Mouse (Mus musculus) forebrain, postnatal 0 days (tissue): Measurements from ENCODE around the gene Cabin1. TPM values are rescaled to one million over a fixed set of nuclear protein-coding genes. Genes with fewer than 3 reads are reported as not detected.

Experiments
- ATAC-seq: fragments of 200-750 bp; cut with Nextera tagmentation; 2 replicates; pipeline ENCODE4 v1.8.0; 2017; ENCODE audit warnings: mild to moderate bottlenecking, moderate library complexity
- DNase-seq: peaks from one replicate; pipeline ENCODE4 v3.0.0-alpha.2; 2015
- H3K27ac ChIP-seq: fragments of 300-500 bp; sonication (generic); 2 replicates; pipeline ENCODE4 v1.5.1; 2014; ENCODE audit warnings: low read depth, mild to moderate bottlenecking, antibody characterized with exemption, low read length, moderate library complexity, mixed read lengths
- H3K27me3 ChIP-seq: fragments of 300-500 bp; sonication (generic); 2 replicates; pipeline ENCODE4 v1.6.1; 2014; ENCODE audit warnings: mild to moderate bottlenecking, low read length, mixed read lengths; ENCODE audit not compliant: insufficient read depth
- H3K36me3 ChIP-seq: fragments of 300-500 bp; sonication (generic); 2 replicates; pipeline ENCODE4 v1.6.1; 2014; ENCODE audit warnings: mild to moderate bottlenecking, moderate library complexity; ENCODE audit not compliant: insufficient read depth
- H3K4me1 ChIP-seq: fragments of 300-500 bp; sonication (generic); 2 replicates; pipeline ENCODE4 v1.6.1; 2014; ENCODE audit warnings: antibody characterized with exemption; ENCODE audit not compliant: insufficient read depth
- H3K4me2 ChIP-seq: fragments of 300-500 bp; sonication (generic); 2 replicates; pipeline ENCODE4 v1.6.1; 2014; ENCODE audit warnings: low read depth, mild to moderate bottlenecking, moderate library complexity
- H3K4me3 ChIP-seq: fragments of 300-500 bp; sonication (generic); 2 replicates; pipeline ENCODE4 v1.5.1; 2014; ENCODE audit warnings: low read depth, low read length, mixed read lengths
- H3K9ac ChIP-seq: fragments of 300-500 bp; sonication (generic); 2 replicates; pipeline ENCODE4 v1.6.1; 2014; ENCODE audit warnings: mild to moderate bottlenecking
- H3K9me3 ChIP-seq: fragments of 300-500 bp; sonication (generic); 2 replicates; pipeline ENCODE4 v1.6.1; 2016; ENCODE audit warnings: low read length
- CTCF ChIP-seq: sonication (generic); IDR thresholded peaks from 2 replicates; pipeline ENCODE4 v1.5.1; 2016; ENCODE audit warnings: antibody characterized with exemption, control low read depth, low read depth
- WGBS: fragments of 180-500 bp; shearing (Covaris S2); extraction: QIAGEN DNeasy Blood & Tissue Kit; methylation state at CpG from one replicate; pipeline ENCODE4 v1.1.7; 2014; 5-methylcytosine and 5-hydroxymethylcytosine counted together
- polyA plus RNA-seq: library from polyadenylated mRNA; unstranded; fragments of >200 nt; fragmentation: Nextera tagmentation; extraction: Ambion mirVana; gene quantifications from 2 replicates; pipeline ENCODE4 v1.2.1, GENCODE M21; 2015
- total RNA-seq: library from RNA; depleted of rRNA; stranded (reverse); fragments of >200 nt; gene quantifications from 2 replicates; pipeline ENCODE4 v1.2.3, GENCODE M21; 2014

Cabin1 gene
- total and polyA plus RNA-seq, 2 experiments from 2014 or later: 28.0 to 85.5 TPM

DNA sequence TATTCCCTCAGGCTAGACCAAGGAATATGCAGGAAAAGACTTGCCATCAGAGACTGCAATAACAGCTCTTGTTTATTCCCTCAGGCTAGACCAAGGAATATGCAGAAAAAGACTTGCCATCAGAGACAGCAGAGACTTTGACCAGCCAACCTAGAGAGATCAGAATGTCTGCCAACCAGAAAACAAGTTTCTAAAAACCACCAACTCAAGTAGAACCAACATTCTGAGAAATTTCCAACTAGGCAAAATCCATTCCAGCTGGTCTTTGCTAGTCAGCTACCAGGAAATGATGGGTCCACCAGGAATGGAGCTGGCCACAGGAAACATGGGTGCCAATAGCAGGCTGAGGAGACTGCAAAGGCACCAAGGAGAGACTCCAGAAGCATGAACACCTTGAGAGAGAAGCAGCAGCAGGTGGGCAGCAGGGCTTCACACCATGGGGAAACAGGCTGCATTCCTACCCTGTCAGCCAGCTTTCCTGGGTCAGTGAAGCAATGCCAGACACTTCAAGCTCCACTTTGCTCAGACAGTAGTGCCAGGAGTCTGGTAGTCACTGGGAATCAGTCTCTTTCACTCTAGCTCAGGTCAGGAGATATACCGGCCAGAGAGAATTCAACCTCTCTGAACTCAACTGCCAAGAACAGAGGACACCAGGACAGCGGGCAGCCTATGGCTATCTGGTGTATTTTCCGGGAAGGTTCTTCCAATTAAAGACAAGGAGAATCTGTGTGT is 56.1 kb downstream of the Cabin1 start:
- 80% methylated on average over 3 of the region's 3 CpGs for WGBS
- H3K36me3 ChIP-seq: peaks cover 47% of the 10 kb centered on the region
- H3K4me1 ChIP-seq: peaks cover 17% of the 10 kb centered on the region
- H3K9ac ChIP-seq: no peak overlapping the region
- no peak for TF ChIP-seq CTCF
- no peak overlapping the region for H3K4me3 ChIP-seq
- DNase-seq: no peak
- H3K9me3 ChIP-seq: no peaks in the 10 kb centered on the region
- ATAC-seq: no peak
- H3K27me3 ChIP-seq: no peaks in the 10 kb centered on the region
- H3K27ac ChIP-seq: no peak overlapping the region
- H3K4me2 ChIP-seq: no peak overlapping the region

DNA sequence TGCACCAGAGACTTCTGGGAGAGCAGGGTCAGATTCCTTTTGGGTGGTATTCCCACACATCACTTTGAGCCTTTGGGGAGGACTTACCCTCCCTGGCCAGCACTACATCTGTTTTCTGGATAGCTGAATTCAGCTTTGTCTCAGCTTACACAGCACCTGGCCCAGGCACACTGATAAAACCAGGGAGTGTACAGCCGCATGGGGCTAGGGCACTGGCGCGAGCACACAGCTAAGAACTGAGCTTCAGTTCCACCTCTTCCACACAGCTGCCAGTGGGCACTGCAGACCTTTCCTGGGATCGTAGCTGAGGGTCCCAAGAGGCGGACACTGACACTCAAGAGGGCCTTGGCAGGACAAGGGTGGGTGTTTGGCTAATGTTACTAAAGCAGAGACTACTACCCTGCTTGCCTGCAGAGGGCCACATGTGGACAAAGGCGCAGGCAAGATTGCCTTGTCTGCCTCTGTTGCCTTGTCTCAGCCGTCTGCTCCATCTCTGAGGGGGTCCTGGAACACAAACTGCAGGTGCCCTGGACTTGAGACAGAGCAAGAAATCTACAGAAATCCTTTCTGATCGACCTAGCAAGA is 57.4 kb downstream of the Cabin1 start:
- Histone ChIP-seq H3K36me3 (peaks cover 34% of the 10 kb centered on the region), H3K4me1 (peaks cover 17% of the 10 kb centered on the region), H3K4me3 (no peak overlapping the region), H3K9ac (no peak overlapping the region), H3K27me3 (no peaks in the 10 kb centered on the region), H3K27ac (no peak overlapping the region), H3K9me3 (no peaks in the 10 kb centered on the region), H3K4me2 (no peak overlapping the region)
- WGBS: 81% methylated on average over 8 of the region's 8 CpGs
- no peak for TF ChIP-seq CTCF
- DNase-seq (no peak), ATAC-seq (no peak)

DNA sequence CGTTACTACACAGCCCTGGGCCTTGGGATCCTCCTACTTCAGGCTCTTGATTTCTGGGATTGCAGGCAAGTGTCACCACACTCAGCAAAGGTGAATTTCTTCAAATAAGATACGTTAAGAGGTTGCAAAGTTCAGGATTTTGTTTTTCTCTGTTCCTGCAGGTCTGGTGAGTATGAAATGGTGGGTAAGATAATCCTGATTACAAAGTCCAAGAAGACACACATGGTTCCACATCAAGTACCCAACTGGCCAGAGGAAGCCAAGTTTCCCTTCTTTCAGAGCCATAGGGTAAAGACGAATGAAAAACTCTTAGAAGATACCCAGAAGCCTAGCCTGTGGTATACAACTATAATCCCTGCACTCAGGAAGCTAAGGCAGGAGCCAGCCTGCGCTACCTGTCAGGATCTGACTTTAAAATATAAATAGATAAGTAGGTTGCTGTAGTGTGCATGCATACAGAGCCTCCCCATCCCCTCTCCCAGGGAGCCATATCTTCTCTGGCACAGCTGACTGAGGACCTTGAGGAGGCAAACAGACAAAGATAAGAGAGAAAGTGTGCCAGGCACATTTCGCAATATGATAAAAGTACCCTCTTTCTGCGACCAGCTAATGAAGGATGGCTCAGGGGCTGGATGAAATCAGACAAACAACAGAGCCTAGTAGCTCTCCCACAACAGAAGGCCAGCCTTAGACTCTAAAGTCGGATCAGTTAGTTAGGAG is 58.3 kb downstream of the Cabin1 start:
- no peaks in the 10 kb centered on the region for H3K27me3 ChIP-seq
- 82% methylated on average over 7 of the region's 7 CpGs for WGBS
- H3K4me2 ChIP-seq: no peak overlapping the region
- H3K4me1 ChIP-seq: peaks cover 17% of the 10 kb centered on the region
- no peak for DNase-seq
- no peak overlapping the region for H3K27ac ChIP-seq
- no peak overlapping the region for H3K9ac ChIP-seq
- no peak for ATAC-seq
- TF ChIP-seq CTCF: no peak
- no peaks in the 10 kb centered on the region for H3K9me3 ChIP-seq
- H3K4me3 ChIP-seq: no peak overlapping the region
- peaks cover 25% of the 10 kb centered on the region for H3K36me3 ChIP-seq

DNA sequence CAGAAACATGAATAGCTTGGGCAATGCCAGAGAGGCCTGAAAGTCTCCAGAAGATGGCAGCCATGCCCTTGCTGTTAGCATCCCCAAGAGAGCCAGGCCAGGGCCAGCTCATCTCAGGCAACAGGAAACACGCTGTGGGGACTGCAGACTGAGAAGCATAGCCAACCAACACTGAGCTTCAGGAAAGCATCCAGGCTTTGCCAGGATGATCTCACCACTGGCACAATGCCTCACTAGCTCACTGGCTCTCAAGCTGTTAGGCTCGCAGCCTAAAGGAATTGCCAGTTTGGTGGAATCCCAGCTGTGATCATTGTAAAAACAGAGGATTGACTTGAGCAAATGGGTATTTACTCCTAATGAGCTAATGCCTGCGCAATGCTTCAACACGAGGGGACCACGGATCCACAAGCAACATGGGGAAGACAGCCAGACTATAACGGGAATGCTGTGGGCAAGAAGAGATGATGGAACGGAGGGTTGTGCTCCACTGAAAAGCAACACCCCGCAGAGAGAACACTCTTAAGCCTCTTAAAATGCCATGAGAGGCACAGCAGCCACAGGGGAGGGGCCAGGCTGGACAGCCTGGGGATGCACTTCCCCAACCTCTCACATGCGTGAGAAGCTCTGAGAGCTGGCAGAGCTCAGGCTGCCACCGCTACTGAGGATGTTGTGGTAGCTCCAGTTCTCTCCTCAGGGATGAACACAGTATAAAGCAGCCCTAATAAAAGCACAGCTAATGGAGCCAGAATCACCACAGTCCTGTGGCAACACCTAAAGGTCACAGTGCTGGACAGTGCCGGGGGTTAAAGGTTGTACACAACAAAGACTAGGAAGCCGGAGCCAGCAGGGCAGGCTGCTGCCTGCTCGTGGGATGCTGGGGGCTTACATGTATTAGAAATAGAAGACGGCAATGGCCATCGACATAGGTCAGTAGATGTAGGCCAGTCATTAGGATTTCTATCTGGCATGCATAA is 59.6 kb downstream of the Cabin1 start:
- 23% methylated on average over 15 of the region's 15 CpGs for WGBS
- peak; percentile 46 for TF ChIP-seq CTCF
- H3K27ac ChIP-seq: peak overlapping the region; percentile 79
- H3K4me1 ChIP-seq: peaks cover 17% of the 10 kb centered on the region
- H3K9ac ChIP-seq: no peak overlapping the region
- ATAC-seq: peak; percentile 92
- H3K36me3 ChIP-seq: peaks cover 24% of the 10 kb centered on the region
- DNase-seq: peak; percentile 97
- H3K27me3 ChIP-seq: no peaks in the 10 kb centered on the region
- H3K9me3 ChIP-seq: no peaks in the 10 kb centered on the region
- peak overlapping the region; percentile 27 for H3K4me2 ChIP-seq
- no peak overlapping the region for H3K4me3 ChIP-seq

DNA sequence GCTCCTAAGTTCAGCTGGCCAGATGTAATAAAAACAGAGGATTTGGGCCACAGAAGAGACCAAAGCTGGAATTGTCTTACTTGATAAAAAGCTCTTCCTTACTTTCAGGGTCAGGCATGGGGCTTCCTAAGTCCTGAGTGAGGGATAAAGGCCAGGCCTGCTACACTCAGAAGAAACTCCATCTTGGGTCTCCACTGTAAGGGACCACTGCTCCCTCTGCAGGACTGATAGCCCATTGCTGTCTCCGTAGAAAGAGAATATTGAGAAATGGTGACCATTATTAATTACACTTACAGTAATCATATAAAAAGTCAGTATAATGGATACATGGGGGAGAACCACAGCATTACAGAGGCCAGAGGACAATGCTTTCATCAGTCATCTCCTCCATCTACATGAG is 60.6 kb downstream of the Cabin1 start:
- DNase-seq: peak; percentile 17
- WGBS: 72% methylated on average over 1 of the region's 1 CpGs
- no peak for ATAC-seq

GRCm38 (mm10) chr10:75702494-75702893 is 61.6 kb downstream of the Cabin1 start:
- DNase-seq (no peak), ATAC-seq (no peak)
- H3K9ac ChIP-seq: no peak overlapping the region
- peaks cover 17% of the 10 kb centered on the region for H3K4me1 ChIP-seq
- no peak overlapping the region for H3K27ac ChIP-seq
- no peak overlapping the region for H3K4me2 ChIP-seq
- H3K36me3 ChIP-seq: peaks cover 23% of the 10 kb centered on the region
- H3K9me3 ChIP-seq: no peaks in the 10 kb centered on the region
- TF ChIP-seq CTCF: no peak
- 94% methylated on average over 2 of the region's 2 CpGs for WGBS
- H3K27me3 ChIP-seq: no peaks in the 10 kb centered on the region
- no peak overlapping the region for H3K4me3 ChIP-seq

More for the DNA sequence above, 60.6 kb downstream of the Cabin1 start:
- Histone ChIP-seq H3K4me1 (peaks cover 17% of the 10 kb centered on the region), H3K27ac (peak overlapping the region; percentile 79), H3K4me2 (no peak overlapping the region), H3K36me3 (peaks cover 29% of the 10 kb centered on the region), H3K9ac (no peak overlapping the region), H3K27me3 (no peaks in the 10 kb centered on the region), H3K4me3 (no peak overlapping the region), H3K9me3 (no peaks in the 10 kb centered on the region)
- TF ChIP-seq CTCF: peak; percentile 62
